Mouse (Mus musculus) limb, embryonic 12.5 days (tissue): ENCODE measurements around the gene Exosc6. TPM values are rescaled to one million over a fixed set of nuclear protein-coding genes. Genes with fewer than 3 reads are reported as not detected.
"Not testable (repeated sequence)": the region's sequence is repeated elsewhere in the genome, so short reads cannot be mapped to it uniquely, and the experiment has no call there.

ENCODE experiments used
- ATAC-seq: fragments of 200-750 bp; cut with Nextera tagmentation; 2 replicates; pipeline ENCODE4 v1.8.0; 2017; ENCODE audit warnings: low read depth, moderate TSS enrichment; ENCODE audit not compliant: insufficient number of reproducible peaks, insufficient read depth, low FRiP score, low TSS enrichment
- H3K27ac ChIP-seq: fragments of 300-500 bp; sonication (generic); 2 replicates; pipeline ENCODE4 v1.5.1; 2016; ENCODE audit warnings: mild to moderate bottlenecking, moderate library complexity
- H3K27me3 ChIP-seq: fragments of 300-500 bp; sonication (generic); 2 replicates; pipeline ENCODE4 v1.6.1; 2016; ENCODE audit warnings: mild to moderate bottlenecking, moderate library complexity
- H3K36me3 ChIP-seq: fragments of 300-500 bp; sonication (generic); 2 replicates; pipeline ENCODE4 v1.6.1; 2016; ENCODE audit warnings: mild to moderate bottlenecking, moderate library complexity
- H3K4me1 ChIP-seq: fragments of 300-500 bp; sonication (generic); replicated peaks from 2 replicates; pipeline ENCODE4 v1.6.1; 2016
- H3K4me2 ChIP-seq: fragments of 300-500 bp; sonication (generic); 2 replicates; pipeline ENCODE4 v1.6.1; 2016; ENCODE audit warnings: mild to moderate bottlenecking, moderate library complexity
- H3K4me3 ChIP-seq: fragments of 300-500 bp; sonication (generic); replicated peaks from 2 replicates; pipeline ENCODE4 v1.5.1; 2016; ENCODE audit warnings: mild to moderate bottlenecking
- H3K9ac ChIP-seq: fragments of 300-500 bp; sonication (generic); replicated peaks from 2 replicates; pipeline ENCODE4 v1.6.1; 2016; ENCODE audit warnings: mild to moderate bottlenecking, moderate library complexity
- H3K9me3 ChIP-seq: fragments of 300-500 bp; sonication (generic); 2 replicates; pipeline ENCODE4 v1.6.1; 2016; ENCODE audit warnings: mild to moderate bottlenecking, moderate library complexity
- WGBS: fragments of 180-500 bp; shearing (Covaris S2); methylation state at CpG from one replicate; pipeline ENCODE4 v1.1.7; 2016; 5-methylcytosine and 5-hydroxymethylcytosine counted together
- polyA plus RNA-seq: library from polyadenylated mRNA; unstranded; fragments of >200 nt; fragmentation: Nextera tagmentation; extraction: Ambion mirVana; gene quantifications from 2 replicates; pipeline ENCODE4 v1.2.1, GENCODE M21; 2016

The Exosc6 gene
- polyA plus RNA-seq, 1 experiment from 2014 or later, result 24.2 TPM

DNA sequence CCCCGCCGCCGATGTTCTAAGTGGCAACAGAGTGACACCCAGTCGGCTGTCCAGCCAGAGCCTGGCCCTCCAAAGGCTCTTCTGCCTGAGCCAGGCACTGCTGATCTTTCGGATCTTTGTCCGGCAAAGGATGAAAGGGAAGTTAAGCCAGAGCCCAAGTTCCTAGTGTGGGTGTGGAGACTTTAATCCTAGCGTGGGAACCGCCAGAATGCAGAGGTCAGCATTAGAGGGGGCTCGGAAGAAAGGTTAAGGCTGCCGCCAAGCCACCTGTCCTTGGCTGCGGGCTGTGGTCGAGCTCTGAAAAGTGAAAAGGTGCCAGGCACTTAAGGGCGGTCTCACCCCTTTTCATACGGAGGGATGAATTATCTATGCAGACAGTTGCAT lies 5.5 kb downstream of the Exosc6 start:
- Histone ChIP-seq H3K27ac (no peak overlapping the region), H3K36me3 (peaks cover 13% of the 10 kb centered on the region), H3K4me1 (peaks cover 24% of the 10 kb centered on the region), H3K9me3 (no peaks in the 10 kb centered on the region), H3K27me3 (peaks cover 5% of the 10 kb centered on the region), H3K4me3 (peak overlapping the region; percentile 66), H3K4me2 (peak overlapping the region; percentile 77), H3K9ac (peak overlapping the region; percentile 65)
- WGBS, result 1% methylated on average over 14 of the region's 14 CpGs
- ATAC-seq, result no peak

GRCm38 (mm10) chr8:111062072-111062757 lies 6.1 kb downstream of the Exosc6 start:
- peak overlapping the region; percentile 77 for H3K4me2 ChIP-seq
- peak; percentile 86 for ATAC-seq
- peak overlapping the region; percentile 64; the same call in 1 of the 2 replicates for H3K27ac ChIP-seq
- peak overlapping the region; percentile 66 for H3K4me3 ChIP-seq
- peak overlapping the region; percentile 65 for H3K9ac ChIP-seq
- H3K27me3 ChIP-seq, result peaks cover 5% of the 10 kb centered on the region
- under 1% methylated on average over 27 of the region's 27 CpGs for WGBS
- peaks cover 13% of the 10 kb centered on the region for H3K36me3 ChIP-seq
- H3K9me3 ChIP-seq, result no peaks in the 10 kb centered on the region
- H3K4me1 ChIP-seq, result peaks cover 20% of the 10 kb centered on the region

GRCm38 (mm10) chr8:111062893-111063292 lies 6.8 kb downstream of the Exosc6 start:
- H3K27ac ChIP-seq, result no peak overlapping the region
- WGBS, result 46% methylated on average over 2 of the region's 2 CpGs
- no peak for ATAC-seq
- H3K27me3 ChIP-seq, result peaks cover 5% of the 10 kb centered on the region
- peaks cover 13% of the 10 kb centered on the region for H3K4me1 ChIP-seq
- no peaks in the 10 kb centered on the region for H3K9me3 ChIP-seq
- H3K4me3 ChIP-seq, result peak overlapping the region; percentile 66
- H3K4me2 ChIP-seq, result peak overlapping the region; percentile 77
- no peak overlapping the region for H3K9ac ChIP-seq
- peaks cover 11% of the 10 kb centered on the region for H3K36me3 ChIP-seq

- Histone ChIP-seq H3K27me3 (no peaks in the 10 kb centered on the region; the same call in 1 of the 2 replicates), H3K36me3 (no peaks in the 10 kb centered on the region), H3K4me2 (no peak overlapping the region), H3K4me1 (peaks cover 3% of the 10 kb centered on the region), H3K4me3 (no peak overlapping the region), H3K9ac (no peak overlapping the region), H3K9me3 (no peaks in the 10 kb centered on the region), H3K27ac (no peak overlapping the region)
- 60% methylated on average over 4 of the region's 4 CpGs for WGBS
- no peak for ATAC-seq
These were observed 10.2 kb downstream of the Exosc6 start for GRCm38 (mm10) chr8:111066308-111066707.

DNA sequence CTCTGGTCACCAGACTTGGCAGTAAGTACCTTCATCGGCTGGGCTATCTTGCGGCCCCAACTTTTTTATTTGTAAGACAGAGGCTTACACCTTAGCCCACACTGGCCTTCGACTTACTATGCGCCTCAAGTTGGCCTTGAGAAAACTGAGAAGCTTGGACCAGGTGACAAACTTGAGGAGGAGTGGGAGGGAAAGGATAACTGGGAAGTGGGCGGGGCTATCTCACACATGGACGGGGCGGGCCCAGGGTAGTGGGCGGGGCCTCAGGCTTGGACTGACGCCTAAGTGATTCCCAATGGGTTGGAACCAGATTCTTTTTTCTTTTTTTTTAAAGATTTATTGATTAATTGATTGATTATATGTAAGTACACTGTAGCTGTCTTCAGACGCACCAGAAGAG lies 11.3 kb downstream of the Exosc6 start:
- Histone ChIP-seq H3K36me3 (no peaks in the 10 kb centered on the region), H3K27me3 (no peaks in the 10 kb centered on the region; the same call in 1 of the 2 replicates), H3K4me2 (no peak overlapping the region), H3K4me3 (no peak overlapping the region), H3K27ac (no peak overlapping the region), H3K4me1 (no peaks in the 10 kb centered on the region), H3K9me3 (no peaks in the 10 kb centered on the region), H3K9ac (no peak overlapping the region)
- WGBS, result 33% methylated on average over 10 of the region's 10 CpGs
- ATAC-seq, result no peak

GRCm38 (mm10) chr8:111068660-111069059 lies 12.5 kb downstream of the Exosc6 start:
- not testable (repeated sequence) for H3K4me3 ChIP-seq, H3K27ac ChIP-seq, ATAC-seq, H3K9me3 ChIP-seq, H3K9ac ChIP-seq, H3K4me2 ChIP-seq, H3K4me1 ChIP-seq, H3K36me3 ChIP-seq, H3K27me3 ChIP-seq
- WGBS, result 95% methylated on average over 9 of the region's 9 CpGs

DNA sequence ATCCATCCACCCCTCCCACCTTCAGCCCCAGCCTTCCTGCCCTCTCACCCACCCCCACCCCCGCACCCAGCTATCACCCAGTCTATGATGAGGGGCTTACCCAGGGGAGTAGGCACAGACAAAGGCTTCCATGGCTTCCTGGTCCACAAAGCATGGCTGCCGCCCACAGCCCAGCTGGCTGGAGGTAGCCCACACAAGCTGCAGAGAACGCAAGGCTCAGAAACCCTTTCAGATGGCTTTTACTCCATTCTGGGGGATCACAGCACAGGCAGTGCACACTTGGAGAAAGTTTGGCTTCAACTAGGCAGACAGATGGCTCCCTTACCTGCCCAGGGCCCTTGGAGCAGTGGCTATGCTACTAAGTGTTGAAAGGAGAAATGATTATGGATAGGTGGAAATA lies 19.8 kb downstream of the Exosc6 start:
- H3K4me2 ChIP-seq, result no peak overlapping the region
- WGBS, result 78% methylated on average over 3 of the region's 3 CpGs
- no peak overlapping the region for H3K9ac ChIP-seq
- H3K27ac ChIP-seq, result no peak overlapping the region
- no peaks in the 10 kb centered on the region for H3K27me3 ChIP-seq
- H3K4me1 ChIP-seq, result peaks cover 3% of the 10 kb centered on the region; the same call in 1 of the 2 replicates
- no peak for ATAC-seq
- no peak overlapping the region for H3K4me3 ChIP-seq
- H3K36me3 ChIP-seq, result no peaks in the 10 kb centered on the region
- H3K9me3 ChIP-seq, result no peaks in the 10 kb centered on the region

DNA sequence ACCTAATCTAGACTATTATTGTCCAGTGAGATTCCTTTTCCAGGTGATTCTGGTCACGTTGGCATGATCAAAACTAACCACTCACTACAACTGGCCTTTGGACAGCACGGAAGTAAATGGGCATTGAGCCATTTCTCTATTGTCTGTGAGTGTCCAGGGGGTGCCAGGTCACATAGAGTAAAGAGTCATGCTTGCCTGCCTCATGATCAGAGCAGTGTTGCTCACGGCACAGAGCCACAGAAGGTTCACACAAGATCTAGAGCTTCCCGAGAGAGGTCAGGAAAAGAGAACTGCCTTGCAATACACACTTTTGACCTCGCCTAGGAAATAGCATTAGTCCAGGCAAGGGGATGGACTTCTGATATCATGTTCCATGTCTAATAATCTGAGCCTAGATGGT lies 23.3 kb downstream of the Exosc6 start:
- H3K4me1 ChIP-seq, result peaks cover 7% of the 10 kb centered on the region; the same call in 1 of the 2 replicates

GRCm38 (mm10) chr8:111079861-111080271 lies 23.7 kb downstream of the Exosc6 start:
- H3K27ac ChIP-seq, result no peak overlapping the region
- H3K4me1 ChIP-seq, result peaks cover 7% of the 10 kb centered on the region; the same call in 1 of the 2 replicates
- no peaks in the 10 kb centered on the region for H3K36me3 ChIP-seq
- no peak overlapping the region for H3K4me2 ChIP-seq
- H3K4me3 ChIP-seq, result no peak overlapping the region
- no peak overlapping the region for H3K9ac ChIP-seq
- WGBS, result 25% methylated on average over 6 of the region's 6 CpGs
- H3K27me3 ChIP-seq, result no peaks in the 10 kb centered on the region
- H3K9me3 ChIP-seq, result no peaks in the 10 kb centered on the region
- no peak for ATAC-seq

More for the DNA sequence above, 23.3 kb downstream of the Exosc6 start:
- H3K27me3 ChIP-seq, result no peaks in the 10 kb centered on the region
- H3K27ac ChIP-seq, result no peak overlapping the region
- no peaks in the 10 kb centered on the region for H3K36me3 ChIP-seq
- H3K4me2 ChIP-seq, result no peak overlapping the region
- WGBS, result 80% methylated on average over 5 of the region's 5 CpGs
- no peak overlapping the region for H3K4me3 ChIP-seq
- H3K9me3 ChIP-seq, result no peaks in the 10 kb centered on the region
- ATAC-seq, result no peak
- no peak overlapping the region for H3K9ac ChIP-seq

GRCm38 (mm10) chr8:111081580-111082258 lies 25.6 kb downstream of the Exosc6 start:
- no peak overlapping the region for H3K4me2 ChIP-seq

DNA sequence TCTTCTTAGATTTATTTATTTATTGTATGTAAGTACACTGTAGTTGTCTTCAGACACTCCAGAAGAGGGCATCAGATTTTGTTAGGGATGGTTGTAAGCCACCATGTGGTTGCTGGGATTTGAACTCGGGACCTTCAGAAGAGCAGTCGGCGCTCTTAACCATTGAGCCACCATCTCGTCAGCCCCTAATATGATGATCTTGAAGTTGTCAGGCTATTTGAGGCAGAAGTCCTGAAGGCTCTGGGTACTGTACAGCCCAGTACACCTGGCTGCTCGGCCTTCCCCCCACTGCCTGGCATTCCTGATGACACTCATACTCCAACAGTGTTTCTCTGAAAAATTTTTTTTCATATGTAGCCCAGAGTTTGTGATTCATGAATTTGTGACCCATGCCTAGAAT lies 27.8 kb downstream of the Exosc6 start:
- whole genome bisulfite sequencing, result 89% methylated on average over 5 of the region's 5 CpGs
- H3K4me1 ChIP-seq, result not testable (repeated sequence)

More at GRCm38 (mm10) chr8:111081580-111082258, 25.6 kb downstream of the Exosc6 start:
- Histone ChIP-seq H3K9me3 (no peaks in the 10 kb centered on the region), H3K27me3 (no peaks in the 10 kb centered on the region), H3K27ac (no peak overlapping the region), H3K9ac (no peak overlapping the region), H3K36me3 (no peaks in the 10 kb centered on the region), H3K4me3 (no peak overlapping the region), H3K4me1 (peaks cover 7% of the 10 kb centered on the region; the same call in 1 of the 2 replicates)
- no peak for ATAC-seq
- WGBS, result 55% methylated on average over 12 of the region's 12 CpGs

More for the DNA sequence above, 27.8 kb downstream of the Exosc6 start:
- not testable (repeated sequence) for H3K27ac ChIP-seq, H3K9me3 ChIP-seq, H3K36me3 ChIP-seq, H3K27me3 ChIP-seq, ATAC-seq, H3K4me3 ChIP-seq, H3K9ac ChIP-seq, H3K4me2 ChIP-seq
